Mouse (Mus musculus) bone marrow macrophage, adult 2 months (primary cell): ENCODE measurements around the gene Isg20.

Experiments
- CTCF ChIP-seq: IDR thresholded peaks from 2 replicates; pipeline ENCODE4 v1.5.1; 2012; ENCODE audit warnings: low read depth, mild to moderate bottlenecking, low read length, moderate library complexity
- POLR2A ChIP-seq: IDR thresholded peaks from 2 replicates; pipeline ENCODE4 v1.6.1; 2012; ENCODE audit warnings: mild to moderate bottlenecking, low read depth, low read length, borderline replicate concordance

DNA sequence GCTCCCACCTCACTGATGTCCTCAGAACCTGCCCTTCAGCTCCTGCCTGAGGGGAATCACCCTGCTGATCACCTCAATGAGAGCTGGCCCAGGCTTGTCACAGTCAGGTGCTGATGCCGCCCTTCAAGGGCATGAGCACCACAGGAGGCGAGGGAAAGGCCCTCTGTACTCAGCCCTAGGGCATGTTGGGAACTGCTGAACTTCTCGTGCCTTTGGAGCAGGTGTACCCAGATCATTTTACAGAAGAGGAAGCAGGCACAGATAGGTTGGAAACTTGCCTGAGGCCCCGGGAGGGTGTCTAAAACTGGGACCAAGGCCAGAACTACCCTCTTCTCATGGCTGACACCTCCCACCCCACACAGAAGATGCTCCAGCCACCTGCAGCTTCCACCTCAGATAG, 5.5 kb downstream of the Isg20 start:
- TF ChIP-seq POLR2A (no peak), CTCF (no peak)
